Mouse (Mus musculus) cerebellum, adult 8-10 months (tissue): Measurements from ENCODE around the gene Itgb3bp.

Experiments
- DNase-seq: peaks from one replicate; pipeline ENCODE4 v3.0.0; 2022

Gene Itgb3bp

GRCm38 (mm10) chr4:99929613-99930517 is at the start of gene Itgb3bp:
Itgb3bp (minus strand) TSS chr4:99929813.
- DNase-seq, result peak; percentile 82

- no peak for DNase-seq
Observed at GRCm38 (mm10) chr4:99979326-99979725, 49.7 kb upstream of the Itgb3bp start.

DNA sequence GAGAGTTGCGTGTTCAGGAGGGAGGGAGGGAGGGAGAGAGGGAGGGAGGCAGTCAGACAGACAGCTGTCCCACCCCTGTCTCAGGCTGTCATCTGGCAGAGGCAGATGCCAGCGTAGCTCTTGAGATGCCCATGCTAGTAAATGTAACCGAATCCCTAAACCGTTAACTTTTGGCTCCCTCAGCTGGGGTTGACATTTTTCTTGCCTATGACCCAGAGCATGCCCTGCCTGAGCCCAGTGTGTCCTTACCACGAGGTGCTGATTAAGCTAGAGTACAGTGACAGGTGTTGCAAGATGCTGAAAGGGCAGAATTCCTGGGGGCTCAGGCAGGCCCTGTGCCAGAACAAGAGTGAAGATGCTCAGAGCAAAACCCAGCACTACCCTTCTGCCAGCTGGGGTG is 44.8 kb upstream of the Itgb3bp start:
- no peak for DNase-seq

DNA sequence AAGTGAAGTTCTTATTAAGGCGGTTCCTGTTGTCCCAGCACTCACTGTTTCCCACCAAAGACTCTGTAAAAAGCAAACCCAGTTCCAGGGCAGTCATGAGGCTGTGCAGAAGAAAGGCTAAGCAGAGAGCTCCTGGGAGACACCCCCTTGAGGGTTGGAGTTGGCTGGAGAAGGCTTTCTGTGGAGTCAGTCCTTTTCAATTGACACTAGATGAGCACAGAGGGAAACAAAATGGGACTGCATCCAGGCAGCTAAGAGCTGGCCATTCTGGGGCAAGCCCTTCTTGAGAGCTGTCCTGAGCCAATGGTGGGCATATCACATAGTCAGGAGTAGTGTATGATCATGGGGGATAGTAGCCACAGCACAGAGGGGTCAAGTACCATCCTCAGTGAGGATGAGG is 44.3 kb upstream of the Itgb3bp start:
- DNase-seq, result no peak

DNA sequence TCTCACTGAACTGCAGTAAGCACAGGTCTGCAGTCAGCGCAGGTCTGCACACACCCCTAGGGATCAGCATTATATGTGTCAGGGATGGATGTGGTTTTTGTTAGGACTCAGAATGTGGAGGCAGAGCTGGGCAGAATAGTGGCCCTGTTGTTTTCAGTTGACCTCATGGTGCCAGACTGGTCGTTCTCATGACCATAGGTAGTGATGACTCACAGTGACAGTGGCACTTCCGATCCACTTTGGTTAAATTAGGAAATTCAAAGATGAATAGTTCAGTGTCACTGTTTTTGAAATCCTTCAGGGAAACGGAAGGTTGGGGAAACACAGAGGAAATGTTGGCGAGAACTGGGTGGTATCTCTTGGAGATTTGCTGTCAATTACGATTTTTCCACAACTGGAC is 43.3 kb upstream of the Itgb3bp start:
- no peak for DNase-seq

GRCm38 (mm10) chr4:99970097-99970496 is 40.5 kb upstream of the Itgb3bp start:
- DNase-seq, result no peak

DNA sequence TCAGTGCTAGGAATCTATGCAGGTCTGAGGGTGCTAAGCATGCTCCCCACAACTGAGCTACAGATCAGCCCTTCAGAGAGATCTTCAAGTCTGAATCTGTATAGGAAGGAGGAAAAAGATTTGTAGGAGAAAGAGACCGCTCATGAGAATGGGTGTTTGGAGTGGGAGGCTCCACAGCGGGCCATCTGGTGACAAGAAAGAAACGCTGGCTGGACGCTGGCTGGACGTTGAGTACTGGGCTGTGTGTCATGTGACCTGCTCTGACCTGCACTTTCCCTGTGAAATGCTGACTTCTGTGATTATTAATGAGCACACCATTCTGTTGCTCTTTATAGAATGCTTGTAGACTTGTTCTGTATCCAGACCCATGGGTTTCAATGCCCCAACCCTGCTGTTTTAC is 39.7 kb upstream of the Itgb3bp start:
- no peak for DNase-seq

- DNase-seq, result no peak
Observed at GRCm38 (mm10) chr4:99966555-99966954, 36.9 kb upstream of the Itgb3bp start.

- no peak for DNase-seq
Observed at GRCm38 (mm10) chr4:99959308-99959707, 29.7 kb upstream of the Itgb3bp start.

DNA sequence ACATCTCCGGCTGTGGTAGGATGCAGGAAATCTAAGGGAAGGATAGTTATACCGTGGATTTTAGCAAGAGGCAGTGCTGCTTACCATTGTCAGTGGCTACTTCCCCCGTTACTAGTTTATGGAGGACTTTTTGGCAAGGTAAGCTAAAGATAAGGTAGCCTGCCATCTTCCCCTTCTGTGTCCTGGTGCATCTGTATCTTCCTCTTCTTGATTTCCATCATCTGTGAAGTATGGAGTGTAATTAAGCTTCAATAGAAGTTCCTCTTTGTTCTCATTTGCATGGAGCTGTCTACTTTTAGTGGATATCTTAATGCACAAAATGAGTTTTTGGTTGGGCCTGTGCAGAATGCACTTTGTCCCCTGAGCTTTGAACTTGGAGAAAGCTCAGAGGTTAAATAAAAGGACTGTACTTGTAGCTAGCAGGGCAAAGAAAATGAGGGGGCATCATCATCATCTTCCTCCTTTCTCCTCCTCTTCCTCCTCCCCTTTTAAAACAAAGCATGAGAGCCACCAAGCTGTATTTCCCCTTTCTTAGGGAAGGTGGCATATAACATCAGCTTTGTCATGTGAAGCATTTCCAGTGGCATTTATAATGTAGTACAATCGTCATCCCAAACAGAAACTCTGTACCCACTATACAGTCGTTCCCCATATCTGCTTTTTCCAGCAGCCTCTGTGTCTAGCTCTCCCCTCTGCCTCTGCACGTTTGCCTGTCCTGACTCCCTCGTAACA is 28.6 kb upstream of the Itgb3bp start:
- no peak for DNase-seq

GRCm38 (mm10) chr4:99957186-99957585 is 27.6 kb upstream of the Itgb3bp start:
- DNase-seq, result no peak

DNA sequence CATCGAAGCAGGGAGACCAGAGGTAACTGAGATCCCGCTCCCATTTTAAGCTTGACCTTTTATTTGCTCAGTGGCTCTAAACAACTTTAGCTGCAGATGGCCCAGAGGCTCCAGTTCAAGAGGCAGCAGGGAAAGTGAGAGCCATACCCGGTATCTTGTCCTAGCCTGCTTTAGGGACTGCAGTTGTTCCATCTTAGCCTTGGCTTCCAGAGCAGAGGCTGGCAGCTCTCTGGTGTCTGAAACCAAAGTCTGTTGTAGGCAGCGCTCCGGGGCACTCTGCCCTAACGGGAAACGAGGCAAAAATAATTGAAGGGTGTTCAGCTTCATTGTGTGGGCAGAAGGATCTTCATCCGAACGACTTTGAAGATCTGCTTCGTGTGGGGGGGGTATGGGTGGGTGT is 25.8 kb upstream of the Itgb3bp start:
- DNase-seq, result no peak

DNA sequence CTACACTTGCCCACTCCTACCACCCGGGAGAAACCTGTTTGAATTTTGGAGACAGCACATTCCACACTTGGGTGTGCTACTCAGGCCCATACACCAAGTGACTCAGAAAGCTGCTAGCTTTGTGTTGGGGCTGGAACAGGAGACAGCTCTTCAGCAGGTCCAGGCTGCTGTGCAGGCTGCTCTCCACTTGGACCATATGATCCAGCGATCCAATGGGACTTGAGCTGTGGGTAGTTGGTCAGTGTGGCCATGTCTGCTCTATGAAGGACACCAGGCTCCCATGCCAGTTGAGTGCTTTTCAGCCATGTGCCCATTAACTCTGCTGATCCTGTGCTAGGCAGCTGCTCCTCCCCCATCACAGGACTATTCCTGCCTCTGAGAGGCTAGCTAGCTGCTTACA is 24.3 kb upstream of the Itgb3bp start:
- DNase-seq, result no peak

GRCm38 (mm10) chr4:99947896-99948295 is 18.3 kb upstream of the Itgb3bp start:
- no peak for DNase-seq

DNA sequence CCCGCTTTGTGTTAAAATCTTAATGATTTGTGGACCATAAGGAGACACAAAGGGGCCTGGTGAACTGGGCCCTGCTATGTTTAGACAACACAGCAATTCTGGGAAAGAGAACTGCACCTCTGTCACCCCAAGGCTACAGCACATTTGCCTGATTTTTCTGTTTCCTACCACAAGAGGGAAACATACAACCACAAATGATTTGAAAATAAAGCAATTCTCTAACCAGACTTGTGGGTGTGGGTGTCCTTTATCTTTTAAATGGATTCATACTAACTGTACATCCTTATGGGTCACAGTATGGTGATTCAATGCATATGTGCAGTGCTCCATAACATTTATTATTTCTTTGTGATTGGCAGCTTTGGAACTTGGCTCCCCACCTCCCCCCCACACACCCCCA is 17.6 kb upstream of the Itgb3bp start:
- no peak for DNase-seq

DNA sequence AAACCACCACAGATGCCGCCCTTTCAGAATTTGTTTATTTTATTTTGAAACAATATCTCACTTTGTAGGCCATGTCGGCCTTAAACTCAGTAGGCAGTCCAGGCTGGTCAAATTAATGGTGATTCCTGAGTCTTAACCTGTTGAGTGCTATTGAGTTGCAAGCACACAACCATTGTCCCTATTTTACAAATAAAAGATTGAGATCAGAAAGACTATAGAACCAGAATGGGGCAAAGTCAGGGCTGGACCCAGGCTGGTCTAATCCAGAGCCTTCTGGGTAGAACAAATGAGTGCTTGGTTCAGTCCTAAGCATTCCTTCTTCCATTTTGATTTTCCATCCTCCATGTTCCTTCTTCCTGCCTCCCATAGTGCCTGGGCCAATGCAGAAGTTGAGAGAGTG is 16.9 kb upstream of the Itgb3bp start:
- DNase-seq, result no peak

DNA sequence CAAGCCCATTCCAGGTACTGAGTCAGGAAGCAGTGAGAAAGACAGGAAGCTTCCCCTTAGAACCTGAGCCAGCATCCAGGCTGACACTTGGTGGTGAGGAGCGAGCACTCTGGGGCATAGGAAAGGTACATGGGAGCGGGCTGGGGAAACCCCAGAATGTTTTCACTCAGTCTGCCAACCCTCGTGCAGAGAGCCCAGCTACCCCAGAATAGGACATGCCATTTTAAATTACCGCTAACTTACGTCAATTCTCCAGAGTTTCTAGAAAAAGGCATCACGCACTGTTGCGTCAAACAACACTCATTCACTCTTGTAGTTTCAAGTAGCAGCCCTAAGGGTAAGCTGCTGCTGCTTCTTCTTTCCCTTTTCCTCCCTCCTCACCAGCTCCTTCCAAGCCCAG is 15.4 kb upstream of the Itgb3bp start:
- no peak for DNase-seq

- DNase-seq, result no peak
Observed at GRCm38 (mm10) chr4:99944606-99945005, 15.0 kb upstream of the Itgb3bp start.

DNA sequence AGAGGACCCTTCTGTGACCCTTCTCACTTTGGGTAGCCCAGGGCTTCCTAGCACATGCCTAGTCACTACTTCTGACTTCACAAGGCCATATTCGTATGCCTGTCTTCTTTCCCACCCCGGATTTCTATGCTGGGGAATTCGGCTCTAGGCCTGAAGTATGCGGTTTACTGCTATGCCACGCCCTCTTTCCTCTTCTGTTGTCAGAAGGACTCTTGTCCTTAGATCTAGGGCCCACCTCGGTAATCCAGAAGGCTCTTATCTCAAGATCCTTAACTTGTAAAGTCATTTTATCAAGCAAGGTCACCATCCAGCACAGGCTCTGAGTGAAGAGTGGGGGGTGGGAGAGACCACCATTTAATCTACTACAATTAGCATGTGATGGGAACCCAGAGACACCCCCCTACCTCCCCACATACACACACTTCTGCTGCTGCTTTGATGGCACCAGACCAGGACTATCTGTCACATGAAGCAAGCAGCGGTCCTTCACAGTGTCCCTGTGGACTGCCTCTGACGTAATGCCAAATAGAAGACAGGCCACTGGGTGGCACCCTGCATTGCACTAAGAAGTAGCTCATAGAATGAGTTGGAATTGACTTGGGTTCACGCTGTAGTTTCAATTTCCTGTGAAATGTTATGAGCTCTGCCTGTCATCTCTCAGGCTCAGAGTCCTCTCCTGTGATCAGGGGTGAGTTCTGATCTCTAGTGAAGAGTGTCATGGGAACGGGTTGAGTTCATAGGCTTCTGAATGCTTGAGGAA is 12.2 kb upstream of the Itgb3bp start:
- DNase-seq, result no peak

DNA sequence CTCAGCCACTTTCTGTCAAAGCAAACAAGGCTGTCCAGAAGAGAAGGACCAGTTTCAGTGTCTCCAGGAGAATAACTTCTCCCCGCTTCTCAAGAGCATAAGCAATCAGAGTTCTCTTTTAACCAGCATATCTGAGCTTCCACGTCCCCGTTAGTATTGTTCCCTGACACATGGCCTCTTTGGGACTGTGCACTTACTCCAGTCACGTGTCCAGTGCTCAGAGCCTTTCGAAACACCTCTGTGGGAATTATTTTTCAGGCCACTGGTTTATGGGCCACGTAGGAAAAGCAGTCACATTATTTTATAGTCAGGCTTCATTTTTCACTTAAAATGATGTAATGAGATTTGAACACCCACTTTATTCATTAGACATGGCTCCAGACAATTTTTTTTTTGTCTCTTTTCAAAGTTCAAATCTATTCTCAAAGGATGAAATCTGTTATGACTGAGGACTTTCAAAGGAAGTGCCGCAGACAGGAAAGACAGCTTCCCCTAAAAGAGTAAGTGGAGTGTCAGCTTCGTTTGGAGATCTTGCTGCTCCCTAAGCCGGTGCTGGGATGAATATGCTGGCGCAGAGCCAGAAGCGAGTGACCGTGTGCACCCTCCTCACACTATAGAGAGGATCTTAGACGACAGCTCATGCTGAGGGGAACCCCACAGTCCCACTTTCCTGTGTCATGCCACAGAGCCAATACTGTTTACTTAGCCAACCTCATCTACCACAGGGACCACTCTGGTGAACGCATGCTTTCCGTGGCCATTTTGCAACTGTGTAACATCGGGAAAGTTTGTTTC is 10.3 kb upstream of the Itgb3bp start:
- no peak for DNase-seq

DNA sequence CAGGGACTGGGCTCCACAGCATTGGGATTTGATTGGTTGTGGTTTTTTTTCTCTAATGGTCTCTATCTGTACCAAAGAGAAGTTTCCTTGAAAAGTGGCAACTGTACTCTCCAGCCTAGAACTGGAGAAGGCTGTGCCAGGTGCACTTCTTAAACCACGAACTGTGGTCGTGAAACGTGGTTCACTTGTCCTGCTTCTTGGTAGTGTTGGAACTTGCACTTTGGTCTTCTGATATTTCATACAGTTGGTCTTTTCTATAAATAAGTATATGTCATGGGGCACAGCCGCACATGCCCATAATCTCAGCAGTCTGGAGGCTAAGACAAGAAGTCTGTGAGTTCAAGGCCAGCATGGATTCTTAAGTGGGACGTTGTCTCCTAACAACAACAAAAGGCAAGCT is 6.7 kb upstream of the Itgb3bp start:
- DNase-seq, result no peak

- DNase-seq, result no peak
Observed at GRCm38 (mm10) chr4:99934859-99935258, 5.2 kb upstream of the Itgb3bp start.

DNA sequence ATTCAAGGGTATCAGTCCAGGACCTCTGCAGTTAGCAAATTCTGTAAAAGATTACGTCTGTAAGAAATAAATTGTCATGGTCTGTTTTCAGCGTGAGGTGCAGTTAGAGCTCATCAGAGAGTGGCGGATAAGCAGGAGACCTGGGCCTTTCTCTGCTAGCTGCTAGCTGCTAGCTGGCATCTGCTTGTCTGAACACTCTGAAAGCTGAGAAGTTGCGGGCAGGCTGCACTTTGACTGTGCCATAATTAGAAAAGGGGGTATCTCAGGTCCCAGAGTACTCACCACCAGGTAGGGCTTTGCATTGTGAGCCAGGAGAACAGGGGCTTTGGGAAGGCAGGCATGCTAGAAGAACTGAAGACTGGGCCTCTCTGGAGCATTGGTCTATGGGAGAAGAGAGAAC is 2.2 kb upstream of the Itgb3bp start:
- DNase-seq, result no peak
